Mouse (Mus musculus): ENCODE measurements around the gene Itsn1. TPM values are rescaled to one million over a fixed set of nuclear protein-coding genes. Genes with fewer than 3 reads are reported as not detected.
A peak's percentile ranks its signal among the peaks of the same experiment; 100 is the strongest.

Gene Itsn1
- total RNA-seq, 2 experiments from 2014 or later, result 45.6 to 52.0 TPM

GRCm38 (mm10) chr16:91953967-91954366 lies 224.9 kb downstream of the Itsn1 start:
- no peak for DNase-seq
- intact Hi-C loops (cut with DNase I; ENCODE audit: low total_unique reads), result no loop called here

DNA sequence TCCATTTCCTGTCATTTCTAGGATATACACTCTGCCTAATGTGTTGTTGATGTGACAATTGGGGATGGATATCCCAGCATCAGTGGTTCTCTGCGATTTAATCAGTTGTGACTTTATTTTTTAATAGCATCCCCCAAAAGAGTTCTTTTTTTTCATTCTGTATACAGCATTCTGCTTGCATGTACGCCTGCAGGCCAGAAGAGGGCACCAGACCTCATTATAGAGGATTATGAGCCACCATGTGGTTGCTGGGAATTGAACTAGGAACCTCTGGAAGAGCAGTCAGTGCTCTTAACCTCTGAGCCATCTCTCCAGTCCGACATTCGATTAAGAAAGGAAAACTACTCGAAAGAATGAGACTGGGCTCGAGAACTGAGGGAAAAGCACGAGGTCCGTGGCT lies 225.7 kb downstream of the Itsn1 start:
- intact Hi-C loops (cut with DNase I; ENCODE audit: low total_unique reads), result no loop called here
- no peak for DNase-seq

GRCm38 (mm10) chr16:91962204-91962893 lies 233.3 kb downstream of the Itsn1 start:
- peak; percentile 36 for DNase-seq
- intact Hi-C loops (cut with DNase I; ENCODE audit: low total_unique reads), result no loop called here

- intact Hi-C loops (cut with DNase I; ENCODE audit: low total_unique reads), result no loop called here
These were observed 233.9 kb downstream of the Itsn1 start for GRCm38 (mm10) chr16:91962894-91963555.

GRCm38 (mm10) chr16:91963556-91963900 lies 234.4 kb downstream of the Itsn1 start:
- intact Hi-C loops (cut with DNase I; ENCODE audit: low total_unique reads), result no loop called here
- DNase-seq, result no peak

More at GRCm38 (mm10) chr16:91962894-91963555, 233.9 kb downstream of the Itsn1 start:
- DNase-seq, result no peak

GRCm38 (mm10) chr16:91964308-91965178 lies 235.5 kb downstream of the Itsn1 start:
- intact Hi-C loops (cut with DNase I; ENCODE audit: low total_unique reads), result no loop called here
- DNase-seq, result no peak

GRCm38 (mm10) chr16:91968725-91969124 lies 239.6 kb downstream of the Itsn1 start:
- no peak for DNase-seq
- intact Hi-C loops (cut with DNase I; ENCODE audit: low total_unique reads), result no loop called here

DNA sequence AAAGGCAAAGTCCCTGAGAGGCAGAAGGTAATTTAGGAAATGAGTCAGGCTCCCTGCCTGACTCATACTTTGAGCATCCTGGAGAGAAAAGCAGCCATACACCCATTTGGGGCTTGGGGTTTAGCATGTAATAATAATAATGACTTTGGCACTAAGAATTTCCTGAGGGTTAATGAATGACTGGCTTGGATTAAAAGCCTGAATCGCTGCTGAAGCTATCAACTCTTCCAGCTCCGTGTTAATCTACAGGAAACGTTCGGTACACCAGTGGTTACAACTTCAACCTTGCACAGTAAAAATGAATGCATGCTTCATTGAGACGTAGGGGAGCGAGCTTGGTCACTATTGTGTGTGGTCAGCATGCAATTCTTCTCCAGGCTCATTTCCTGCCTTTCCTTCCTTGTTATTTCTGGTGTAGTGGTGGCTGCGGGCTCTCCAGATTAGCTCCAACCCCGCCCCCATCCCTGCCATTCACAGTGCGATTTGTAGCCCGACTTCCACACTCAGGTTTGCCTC lies 240.5 kb downstream of the Itsn1 start:
- no peak for DNase-seq
- intact Hi-C loops (cut with DNase I; ENCODE audit: low total_unique reads), result no loop called here

Small RNAs within 50 kb of the gene (microRNA-seq; reads per million reads assigned to microRNA genes)
- 0 reads per million in 2 experiments for gene Gm27773

Other genes with a start within 250 kb of the Itsn1 start
- gene Ifnar1, start 244.0 kb upstream of the Itsn1 start, total RNA-seq (2021), result 10 to 100 TPM; 26.1 to 28.7 TPM
- gene Ifngr2, start 182.2 kb upstream of the Itsn1 start, total RNA-seq (2021), result 10 to 100 TPM; 51.4 to 54.4 TPM
- 10 to 100 TPM; 16.0 to 16.9 TPM for gene Tmem50b, start 131.5 kb upstream of the Itsn1 start, total RNA-seq (2021)
- gene Dnajc28, start 110.3 kb upstream of the Itsn1 start, total RNA-seq (2021), result 1 to 10 TPM; 6.6 to 8.5 TPM
- 10 to 100 TPM; 45.2 to 54.1 TPM for gene Gart, start 82.3 kb upstream of the Itsn1 start, total RNA-seq (2021)
- 10 to 100 TPM; 95.5 to 96.9 TPM for gene Son, start 81.8 kb upstream of the Itsn1 start, total RNA-seq (2021)
- 1 to 10 TPM; 1.6 to 1.8 TPM for gene Donson, start 40.5 kb upstream of the Itsn1 start, total RNA-seq (2021)
- gene Cryzl1, start 306 bp upstream of the Itsn1 start, total RNA-seq (2021), result 10 to 100 TPM; 13.3 to 13.8 TPM

Data from gastrocnemius, postnatal 14 days (tissue).